Mouse (Mus musculus) layer of hippocampus, adult 2 months (tissue): ENCODE measurements around the gene Piga. TPM values are rescaled to one million over a fixed set of nuclear protein-coding genes. Genes with fewer than 3 reads are reported as not detected.

ENCODE experiments used
- DNase-seq, 2 experiments: peaks; one replicate each; pipeline ENCODE4 v3.0.0; 2022; ENCODE audit warnings: low spot score in 2 of 2
- H3K27ac ChIP-seq: fragments of 200-600 bp; 2 replicates; pipeline ENCODE4 v1.8.1; 2022
- H3K4me3 ChIP-seq: fragments of 200-600 bp; 2 replicates; pipeline ENCODE4 v1.8.1; 2022; ENCODE audit warnings: mild to moderate bottlenecking
- CTCF ChIP-seq: fragments of 200-600 bp; conservative IDR thresholded peaks from 2 replicates; pipeline ENCODE4 v1.8.1; 2022; ENCODE audit warnings: antibody characterized with exemption, mild to moderate bottlenecking, moderate library complexity
- long read RNA-seq, 2 experiments: library from polyadenylated mRNA; stranded (forward); transcript quantifications; one replicate each; pipeline ENCODE4 v2.0.0; 2021; ENCODE audit warnings: borderline mapping rate in 2 of 2
- total RNA-seq, 2 experiments: library from RNA; stranded (reverse); gene quantifications; 2 replicates each; pipeline ENCODE4 v1.2.3; 2021

Piga gene
- 1 to 10 TPM; 7.0 to 9.4 TPM for total RNA-seq
- long read RNA-seq, experiment 1, partial matches to known transcripts: 0 of 2 reads
- long read RNA-seq, experiment 1, other reads (novel, unspliced or antisense): 0 of 2 reads
- long read RNA-seq, experiment 2, partial matches to known transcripts: 1 of 4 reads
- long read RNA-seq, experiment 2, other reads (novel, unspliced or antisense): 0 of 4 reads

DNA sequence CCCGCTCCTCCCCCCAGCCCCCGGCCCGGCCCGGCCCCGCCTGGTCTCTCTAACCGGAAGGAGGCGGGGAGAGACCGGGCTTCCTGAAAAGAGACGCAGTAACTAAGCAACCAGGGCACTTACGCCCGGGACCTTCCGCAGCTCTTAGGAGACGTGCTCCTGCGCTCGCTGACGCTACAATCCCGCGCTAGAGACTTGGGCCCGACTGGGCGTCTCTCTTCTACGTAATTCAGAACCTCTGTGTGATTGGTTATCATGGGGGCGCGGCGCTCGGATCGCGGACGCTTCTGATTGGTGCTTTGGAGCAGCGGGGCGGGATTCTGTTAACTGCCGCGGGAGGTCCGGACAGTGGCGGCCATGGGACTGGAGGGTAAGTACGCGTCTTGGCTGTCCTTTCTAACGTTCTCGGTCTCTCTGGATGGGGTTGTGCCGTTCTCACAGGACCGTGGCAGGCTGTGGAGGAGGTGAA lies at the start of gene Piga:
Gene Piga, plus strand, starts transcription at position 317 of the 469 bp plus-strand sequence.
- H3K27ac ChIP-seq: peak within 1 kb of the TSS; percentile 73
- DNase-seq: peak; percentile 89 to 94
- peak within 1 kb of the TSS; percentile 71 for H3K4me3 ChIP-seq
- no peak for TF ChIP-seq CTCF

DNA sequence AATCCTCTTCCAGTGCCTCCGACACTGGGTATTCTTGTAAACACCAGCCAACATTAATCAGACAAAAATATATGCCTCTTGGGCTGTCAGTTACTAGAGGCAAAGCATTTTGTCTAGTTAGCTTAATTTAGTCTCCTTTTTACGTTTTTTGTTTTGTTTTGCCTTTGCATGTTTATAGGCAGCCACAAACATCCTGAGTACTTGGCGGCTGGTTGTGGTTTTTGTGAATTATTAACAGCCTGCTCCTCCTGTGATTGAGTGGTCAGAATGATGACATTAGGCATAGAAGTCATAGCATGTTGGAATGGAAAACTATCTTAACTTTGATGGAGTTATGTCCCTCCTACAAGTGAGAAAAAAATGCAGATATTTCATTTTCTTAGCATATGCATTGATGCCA lies 49.0 kb upstream of the Piga start:
- no peak for DNase-seq
- TF ChIP-seq CTCF: no peak

DNA sequence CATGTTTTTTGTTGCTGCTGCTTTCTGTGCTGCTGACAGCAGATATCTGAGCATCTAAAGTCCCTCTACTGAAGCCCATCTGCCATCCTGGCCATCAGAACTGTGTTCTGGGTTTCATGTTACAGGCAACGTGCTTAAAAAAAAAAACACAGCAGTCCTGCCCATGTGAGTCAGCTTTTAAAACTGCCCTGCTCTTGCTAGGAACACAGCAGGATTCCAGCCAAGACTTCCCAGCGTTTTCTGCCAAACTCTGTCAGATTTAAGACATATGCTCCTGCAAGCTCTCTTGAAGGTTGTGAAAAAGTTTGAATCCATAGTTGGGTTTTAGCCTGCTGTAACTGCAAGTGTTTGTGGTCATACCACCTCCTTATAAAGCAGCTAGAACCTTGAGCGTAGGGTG lies 46.5 kb upstream of the Piga start, which contains the start of gene Vegfd:
Gene Vegfd, plus strand, starts transcription at position 298 of the 400 bp plus-strand sequence.
- TF ChIP-seq CTCF: no peak
- Histone ChIP-seq H3K27ac (peak within 1 kb of the TSS; percentile 53; the same call in 1 of the 2 replicates), H3K4me3 (no peak within 1 kb of the TSS)
- peak; percentile 11 to 19 for DNase-seq

More for the DNA sequence above, 49.0 kb upstream of the Piga start:
- Histone ChIP-seq H3K4me3 (no peak overlapping the region), H3K27ac (no peak overlapping the region)

DNA sequence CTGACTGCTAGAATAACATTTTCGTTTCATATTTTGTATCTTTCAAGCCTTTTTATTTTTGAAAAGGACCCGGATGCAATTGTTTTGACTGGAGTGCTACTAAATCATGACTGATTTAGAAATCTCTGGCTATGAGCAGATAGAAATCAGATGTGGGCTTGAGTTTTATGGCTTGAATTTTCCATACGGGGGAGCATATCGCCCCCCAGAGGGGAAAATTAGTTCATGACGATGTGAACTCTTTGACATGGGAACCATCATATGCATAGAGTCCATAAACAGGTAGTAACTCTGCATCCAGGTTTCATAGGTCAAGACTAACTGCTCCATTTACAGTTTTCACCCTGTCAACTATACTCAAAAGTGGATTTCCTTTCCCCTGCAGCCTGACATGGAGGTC lies 45.0 kb upstream of the Piga start:
- Histone ChIP-seq H3K4me3 (no peak overlapping the region), H3K27ac (no peak overlapping the region)
- peak; percentile 36 for TF ChIP-seq CTCF
- no peak for DNase-seq

DNA sequence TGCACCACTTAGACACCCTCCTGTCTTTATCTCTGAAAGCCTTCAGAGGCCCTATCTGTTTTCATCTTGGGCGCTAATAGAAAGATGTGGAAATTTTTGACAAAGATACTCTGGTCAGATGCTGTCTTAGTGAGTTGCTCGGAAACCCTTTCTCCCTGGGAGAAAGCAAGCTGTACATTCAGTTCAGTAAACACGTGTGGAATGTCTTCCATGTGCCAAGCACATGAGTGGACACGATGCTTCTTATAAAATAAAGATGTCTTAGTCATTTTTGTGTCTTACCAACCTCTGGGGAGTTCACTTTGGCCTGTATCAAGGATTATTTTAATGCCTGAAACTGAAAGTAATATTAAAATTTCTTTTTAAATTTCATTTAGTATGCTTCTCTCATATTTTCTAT lies 39.9 kb upstream of the Piga start:
- no peak for TF ChIP-seq CTCF
- Histone ChIP-seq H3K27ac (no peak overlapping the region), H3K4me3 (no peak overlapping the region)
- no peak for DNase-seq

DNA sequence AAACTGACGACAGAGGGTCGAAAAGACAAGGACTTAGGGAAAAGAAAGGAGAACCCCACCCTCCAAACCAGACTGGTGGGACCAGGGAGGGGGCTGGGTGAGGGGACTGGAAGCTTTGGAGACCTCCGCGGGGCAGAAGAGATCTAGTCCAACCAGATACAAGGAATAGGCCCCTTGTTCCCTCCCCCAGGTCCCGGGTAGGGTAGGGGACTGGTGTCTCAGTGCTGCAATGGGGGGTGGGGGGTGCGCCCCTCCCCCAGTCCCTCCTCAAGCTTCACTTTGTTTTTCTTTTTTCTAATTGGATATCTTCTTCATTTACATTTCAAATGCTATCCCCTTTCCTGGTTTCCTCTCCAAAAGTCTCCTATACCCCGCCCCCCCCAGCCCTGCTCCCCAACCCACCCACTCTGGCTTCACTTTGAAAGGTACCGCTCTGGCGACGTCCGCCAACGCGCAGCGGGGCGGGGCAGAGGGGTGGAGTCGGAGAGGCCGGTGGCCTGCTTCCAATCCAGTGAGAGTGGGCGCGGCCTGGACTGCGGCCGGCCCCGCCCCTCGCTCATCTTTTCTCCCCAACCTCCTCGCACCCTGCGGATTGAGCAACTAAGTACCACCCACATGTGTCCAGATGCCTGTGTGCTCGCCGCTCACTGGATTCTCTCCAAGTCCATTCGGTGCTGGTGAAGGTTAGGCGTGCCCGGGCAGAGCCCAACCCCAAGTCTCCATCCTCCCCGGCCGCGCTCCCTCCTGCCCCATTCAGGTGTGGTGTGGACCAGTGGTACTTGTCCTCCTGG lies 37.8 kb upstream of the Piga start:
- DNase-seq: peak; percentile 60 to 67
- peak overlapping the region; percentile 76 for H3K27ac ChIP-seq
- peak overlapping the region; percentile 52 for H3K4me3 ChIP-seq
- TF ChIP-seq CTCF: no peak

DNA sequence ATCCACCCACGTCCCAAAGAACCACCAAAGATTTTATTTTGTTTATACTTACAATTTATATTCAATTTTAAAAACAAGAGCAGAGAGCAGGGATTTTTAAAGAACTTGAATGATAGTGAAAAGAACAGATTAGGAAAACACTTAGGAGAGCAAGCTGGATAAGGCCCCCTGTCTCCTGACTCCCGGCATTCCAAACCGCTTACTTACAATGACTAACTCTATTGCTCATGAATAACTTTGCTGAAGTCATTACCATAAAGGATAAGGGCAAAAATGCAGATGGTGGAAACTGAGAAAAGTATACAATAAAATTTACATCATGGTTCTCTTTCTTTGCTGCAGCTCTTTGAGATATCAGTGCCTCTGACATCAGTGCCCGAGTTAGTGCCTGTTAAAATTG lies 25.5 kb upstream of the Piga start:
- no peak overlapping the region for H3K27ac ChIP-seq
- H3K4me3 ChIP-seq: no peak overlapping the region
- DNase-seq: no peak
- TF ChIP-seq CTCF: no peak

DNA sequence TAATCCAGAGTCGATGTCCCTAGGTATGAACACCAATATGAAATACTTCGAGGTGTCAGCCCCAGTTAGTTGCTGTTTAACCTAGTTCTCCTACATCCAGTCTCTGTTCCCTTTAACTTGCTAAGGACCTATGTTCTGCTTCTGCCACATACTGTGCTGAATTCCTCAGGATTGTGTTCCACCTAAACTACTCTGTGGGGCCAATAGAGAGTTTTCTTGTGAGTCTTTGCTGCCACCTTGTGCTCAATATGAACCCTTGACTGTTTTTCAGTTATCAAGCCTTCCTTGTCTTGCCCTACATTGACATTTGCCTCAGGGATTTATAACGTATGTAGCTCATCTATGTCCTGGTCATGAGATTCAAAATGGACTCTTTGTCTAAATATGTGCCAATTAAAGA lies 21.1 kb upstream of the Piga start:
- peak overlapping the region; percentile 10; the same call in 1 of the 2 replicates for H3K27ac ChIP-seq
- TF ChIP-seq CTCF: peak; percentile 78
- DNase-seq: peak in 1 of 2 experiments; percentile 23
- H3K4me3 ChIP-seq: no peak overlapping the region

DNA sequence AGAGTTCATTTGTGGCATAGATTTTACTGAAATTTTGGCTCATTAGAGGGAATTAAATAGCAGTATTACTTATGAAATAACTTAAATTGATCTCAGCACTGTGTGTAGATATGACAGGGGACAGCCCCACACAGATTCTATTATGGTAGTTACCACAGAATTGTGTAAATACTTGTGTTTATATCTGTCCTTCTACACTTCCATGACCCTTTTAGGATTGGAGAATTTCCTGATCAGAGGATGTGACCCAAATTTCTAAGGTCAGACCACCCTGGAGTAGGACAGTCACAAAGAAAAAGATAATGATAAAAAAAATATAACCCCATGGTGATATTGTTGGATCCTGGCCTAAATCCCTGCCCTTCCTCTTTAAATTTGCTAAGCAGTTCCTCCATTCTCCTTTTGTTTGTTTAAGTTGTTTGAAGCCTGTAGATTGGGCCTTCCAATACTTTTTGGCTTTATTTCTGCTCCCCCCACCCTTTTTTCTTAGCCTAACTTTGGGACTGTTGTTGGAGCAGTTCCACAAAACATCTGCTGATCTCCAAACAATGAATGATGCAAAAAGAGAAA lies 14.4 kb upstream of the Piga start:
- no peak for TF ChIP-seq CTCF
- no peak for DNase-seq
- H3K4me3 ChIP-seq: no peak overlapping the region
- H3K27ac ChIP-seq: no peak overlapping the region

DNA sequence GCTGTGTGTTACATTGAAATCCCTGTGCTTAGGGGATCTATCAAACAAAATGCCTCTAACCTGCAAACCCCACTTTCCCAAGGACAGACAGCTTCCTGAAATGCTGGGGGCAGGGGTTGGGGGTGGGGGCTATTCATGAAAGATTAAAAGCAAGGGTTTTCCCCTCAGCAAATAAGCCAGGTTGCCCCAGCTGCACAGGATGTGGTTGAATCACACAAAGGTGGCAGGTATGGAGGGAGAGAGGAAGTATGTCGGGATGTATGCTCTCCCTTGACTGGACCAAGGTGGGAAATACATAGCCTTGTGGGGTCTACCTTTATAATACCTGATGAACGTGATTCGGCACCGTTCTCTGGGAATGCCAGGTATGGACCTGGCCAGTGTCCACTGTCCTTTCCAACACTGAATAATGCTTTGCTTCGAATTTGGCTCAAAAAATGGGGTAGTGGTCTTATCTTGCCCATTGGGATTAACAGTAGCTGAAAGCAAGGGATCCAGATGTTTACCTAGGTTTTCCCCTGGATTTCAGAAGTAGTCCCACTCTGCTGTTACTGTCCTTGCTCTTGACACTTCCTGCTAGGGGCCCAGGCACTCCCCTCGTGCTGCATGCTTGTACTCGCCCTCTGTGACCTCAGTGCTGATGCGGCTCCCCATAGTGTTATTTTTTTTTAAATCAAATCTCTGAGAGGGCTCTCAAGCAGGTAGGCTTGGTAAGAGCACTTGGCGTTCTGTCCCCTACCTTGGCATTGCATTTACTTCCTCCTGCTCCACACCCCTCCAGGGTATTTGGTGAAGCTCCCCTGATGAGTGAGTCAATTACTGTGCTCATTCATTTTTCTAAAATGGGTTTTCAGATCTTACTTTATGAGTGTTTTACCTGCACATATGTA lies 13.2 kb upstream of the Piga start:
- no peak overlapping the region for H3K27ac ChIP-seq
- DNase-seq: no peak
- H3K4me3 ChIP-seq: no peak overlapping the region
- no peak for TF ChIP-seq CTCF

DNA sequence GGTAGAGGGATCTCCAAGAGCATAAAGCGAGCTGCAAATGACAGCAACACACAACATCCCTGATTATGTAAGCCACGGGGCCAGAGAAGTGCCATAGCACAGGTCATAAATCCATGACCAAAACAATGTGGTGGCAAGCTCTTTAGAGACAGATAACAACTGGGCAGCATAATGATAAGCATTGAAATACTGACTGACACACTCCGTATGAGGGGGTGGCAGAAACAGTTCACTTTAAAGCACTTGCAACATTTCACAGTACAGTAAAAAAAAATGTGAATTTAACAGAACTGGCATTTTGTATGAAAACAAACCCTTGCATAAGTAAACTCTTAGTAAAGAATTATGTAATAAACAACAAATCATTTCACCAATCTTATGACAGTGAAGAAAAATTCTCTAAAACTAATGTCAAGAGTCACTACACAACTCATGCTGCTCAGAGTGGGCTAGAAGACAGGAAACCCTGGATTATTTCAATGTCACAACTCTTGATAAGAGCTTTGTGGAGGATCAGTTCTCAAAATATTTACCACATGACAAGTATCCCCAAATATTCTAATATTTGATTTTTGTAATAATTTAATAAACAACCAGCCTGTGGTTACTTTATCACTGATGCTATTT lies 11.2 kb upstream of the Piga start:
- Histone ChIP-seq H3K27ac (no peak overlapping the region), H3K4me3 (no peak overlapping the region)
- no peak for DNase-seq
- TF ChIP-seq CTCF: no peak

DNA sequence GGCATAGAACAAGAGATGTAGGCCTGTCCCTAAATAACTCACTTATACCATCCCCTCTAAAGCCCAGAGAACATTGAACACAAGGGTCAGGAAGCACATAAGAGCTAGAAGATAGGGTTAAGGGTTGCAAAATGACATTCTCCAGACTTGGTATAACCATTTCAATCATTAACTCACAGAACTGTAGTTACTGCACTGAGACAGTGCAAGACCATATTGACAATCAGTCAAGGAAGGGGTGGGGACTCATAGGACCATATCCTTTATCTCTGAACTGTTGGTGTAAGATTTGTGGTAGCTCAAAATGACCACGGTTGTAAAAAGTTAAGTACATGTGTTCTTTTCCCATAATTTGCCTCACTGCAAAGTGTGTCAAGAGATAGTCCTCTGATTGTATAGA lies 9.0 kb upstream of the Piga start:
- no peak for TF ChIP-seq CTCF
- Histone ChIP-seq H3K4me3 (no peak overlapping the region), H3K27ac (no peak overlapping the region)
- no peak for DNase-seq
